ENCODE assay signal across 9 mouse cellular contexts in genomic region chr4:136841056-136841455, GRCm38 (mm10). TPM values are rescaled to one million over a fixed set of nuclear protein-coding genes. Genes with fewer than 3 reads are reported as not detected.
A peak's percentile ranks its signal among the peaks of the same experiment; 100 is the strongest.
DNase-seq lines count a peak whose midpoint lies in the region; ATAC-seq and TF ChIP-seq lines count a peak whose summit lies in the region.
"Had no signal": no experiment of that assay in that cellular context is flagged by ENCODE, and none has a peak within 500 bp of the region (broad histone marks: within the 10 kb centered on the region; RNA-seq: fewer than 3 reads in every experiment).

No protein-coding gene starts in this region.

- peak overlapping the region; percentile 72 for H3K27ac ChIP-seq in embryonic facial prominence, embryonic 10.5 days (replicated peaks)
- H3K27ac ChIP-seq in heart, embryonic 10.5 days, result no peak overlapping the region
- H3K27ac ChIP-seq in kidney, embryonic 15.5 days, result no peak overlapping the region
- H3K27ac ChIP-seq in limb, embryonic 14.5 days (replicated peaks; ENCODE audit: low read depth, low read length), result no peak overlapping the region
- no peak overlapping the region for H3K27ac ChIP-seq in stomach, embryonic 16.5 days (ENCODE audit: low read length)
- H3K27ac ChIP-seq: embryonic facial prominence, embryonic 15.5 days had no signal

- peaks cover 45% of the 10 kb centered on the region for H3K27me3 ChIP-seq in embryonic facial prominence, embryonic 10.5 days (replicated peaks; ENCODE audit: low read depth, poor library complexity, severe bottlenecking)
- H3K27me3 ChIP-seq in heart, embryonic 10.5 days (ENCODE audit: insufficient read depth, poor library complexity, severe bottlenecking), result peaks cover 85% of the 10 kb centered on the region
- H3K27me3 ChIP-seq in kidney, embryonic 15.5 days, result peaks cover 36% of the 10 kb centered on the region
- H3K27me3 ChIP-seq in limb, embryonic 14.5 days (ENCODE audit: control insufficient read depth, insufficient read depth, low read length), result peaks cover 6% of the 10 kb centered on the region; the same call in 1 of the 2 replicates
- H3K27me3 ChIP-seq in stomach, embryonic 16.5 days (ENCODE audit: control insufficient read depth, insufficient read depth, low read length), result no peaks in the 10 kb centered on the region

- no peak overlapping the region for H3K4me2 ChIP-seq in kidney, embryonic 15.5 days
- no peak overlapping the region for H3K4me2 ChIP-seq in limb, embryonic 14.5 days (replicated peaks; ENCODE audit: low read depth, low read length, severe bottlenecking)
- H3K4me2 ChIP-seq in stomach, embryonic 16.5 days (ENCODE audit: low read depth, low read length), result no peak overlapping the region
- H3K4me2 ChIP-seq: embryonic facial prominence, embryonic 15.5 days had no signal

- no peaks in the 10 kb centered on the region for H3K36me3 ChIP-seq in embryonic facial prominence, embryonic 10.5 days (replicated peaks)
- H3K36me3 ChIP-seq in heart, embryonic 10.5 days, result no peaks in the 10 kb centered on the region
- no peaks in the 10 kb centered on the region for H3K36me3 ChIP-seq in kidney, embryonic 15.5 days
- no peaks in the 10 kb centered on the region for H3K36me3 ChIP-seq in limb, embryonic 14.5 days (ENCODE audit: control insufficient read depth, insufficient read depth, low read length)
- H3K36me3 ChIP-seq in stomach, embryonic 16.5 days (ENCODE audit: control insufficient read depth, insufficient read depth, low read length), result no peaks in the 10 kb centered on the region
- H3K36me3 ChIP-seq: embryonic facial prominence, embryonic 15.5 days had no signal

- 7% methylated on average over 5 of the region's 5 CpGs for WGBS in embryonic facial prominence, embryonic 10.5 days
- WGBS in heart, embryonic 10.5 days, result 5% methylated on average over 5 of the region's 5 CpGs
- WGBS in kidney, embryonic 15.5 days, result 18% methylated on average over 5 of the region's 5 CpGs
- WGBS in limb, embryonic 14.5 days, result 14% methylated on average over 5 of the region's 5 CpGs
- 11% methylated on average over 5 of the region's 5 CpGs for WGBS in stomach, embryonic 16.5 days

- TF ChIP-seq POLR2A in limb, embryonic 14.5 days (IDR thresholded peaks at IDR 0.05; ENCODE audit: borderline replicate concordance, extremely low read depth, insufficient read depth, insufficient read length), result no peak

- H3K9ac ChIP-seq in kidney, embryonic 15.5 days, result no peak overlapping the region
- H3K9ac ChIP-seq in limb, embryonic 14.5 days (ENCODE audit: low read depth, low read length, severe bottlenecking), result no peak overlapping the region
- H3K9ac ChIP-seq in stomach, embryonic 16.5 days (ENCODE audit: low read length), result no peak overlapping the region
- H3K9ac ChIP-seq: embryonic facial prominence, embryonic 15.5 days had no signal

- peak; percentile 59 to 67 for DNase-seq in B cell, adult 2 months
- peak; percentile 78 for DNase-seq in adrenal gland, postnatal 25 days
- peak; percentile 87 for DNase-seq in embryonic facial prominence, embryonic 10.5 days (ENCODE audit: low spot score)
- peak; percentile 87 for DNase-seq in heart, embryonic 10.5 days (ENCODE audit: low spot score)
- peak; percentile 85 for DNase-seq in limb, embryonic 14.5 days (ENCODE audit: low spot score)
- peak; percentile 88 for DNase-seq in naive thymus-derived CD4-positive, alpha-beta T cell, adult 2 months (ENCODE audit: low read depth)

- ATAC-seq in kidney, embryonic 15.5 days (replicated peaks; ENCODE audit: low FRiP score), result peak; percentile 67; the same call in 1 of the 2 replicates
- peak; percentile 66; the same call in 1 of the 2 replicates for ATAC-seq in limb, embryonic 14.5 days (ENCODE audit: low FRiP score, low read depth)
- peak; percentile 23; the same call in 1 of the 2 replicates for ATAC-seq in stomach, embryonic 16.5 days (ENCODE audit: insufficient read depth, low FRiP score)

- peaks cover 44% of the 10 kb centered on the region for H3K4me1 ChIP-seq in embryonic facial prominence, embryonic 10.5 days
- H3K4me1 ChIP-seq in heart, embryonic 10.5 days, result peaks cover 27% of the 10 kb centered on the region
- peaks cover 24% of the 10 kb centered on the region for H3K4me1 ChIP-seq in kidney, embryonic 15.5 days
- peaks cover 9% of the 10 kb centered on the region; the same call in 1 of the 2 replicates for H3K4me1 ChIP-seq in limb, embryonic 14.5 days (ENCODE audit: control insufficient read depth, insufficient read depth, low read length)
- H3K4me1 ChIP-seq in stomach, embryonic 16.5 days (ENCODE audit: control insufficient read depth, insufficient read depth, low read length), result peaks cover 24% of the 10 kb centered on the region

- H3K9me3 ChIP-seq in embryonic facial prominence, embryonic 10.5 days, result no peaks in the 10 kb centered on the region
- H3K9me3 ChIP-seq in heart, embryonic 10.5 days, result no peaks in the 10 kb centered on the region
- H3K9me3 ChIP-seq in kidney, embryonic 15.5 days (replicated peaks), result no peaks in the 10 kb centered on the region
- no peaks in the 10 kb centered on the region for H3K9me3 ChIP-seq in limb, embryonic 14.5 days (ENCODE audit: control insufficient read depth, low read length)
- H3K9me3 ChIP-seq in stomach, embryonic 16.5 days (replicated peaks; ENCODE audit: control insufficient read depth, low read length), result no peaks in the 10 kb centered on the region
- H3K9me3 ChIP-seq: embryonic facial prominence, embryonic 15.5 days had no signal

- H3K4me3 ChIP-seq in embryonic facial prominence, embryonic 10.5 days, result no peak overlapping the region
- H3K4me3 ChIP-seq in heart, embryonic 10.5 days, result no peak overlapping the region
- no peak overlapping the region for H3K4me3 ChIP-seq in kidney, embryonic 15.5 days (replicated peaks)
- H3K4me3 ChIP-seq in limb, embryonic 14.5 days (replicated peaks; ENCODE audit: low read length), result no peak overlapping the region
- H3K4me3 ChIP-seq in stomach, embryonic 16.5 days (replicated peaks; ENCODE audit: low read length), result no peak overlapping the region
- H3K4me3 ChIP-seq: embryonic facial prominence, embryonic 15.5 days had no signal

RNA-seq across cellular contexts. Expression of gene Ephb2, which starts 5.3 kb away (rescaled TPM):
- total RNA-seq in adrenal gland, postnatal 25 days (2021), result 15.1 and 17.8 TPM in 2 replicates
- polyA plus RNA-seq in embryonic facial prominence, embryonic 10.5 days (2016; fragmentation: Nextera tagmentation; extraction: Ambion mirVana), result 10.7 and 12.4 TPM in 2 replicates
- polyA plus RNA-seq in heart, embryonic 10.5 days (2016; fragmentation: Nextera tagmentation; extraction: Ambion mirVana), result 2.6 and 4.2 TPM in 2 replicates
- 7.1 and 8.7 TPM in 2 replicates for polyA plus RNA-seq in kidney, embryonic 15.5 days (2015; fragmentation: Nextera tagmentation; extraction: Ambion mirVana)
- polyA plus RNA-seq in limb, embryonic 14.5 days (2012; rRNA removed), result 45.2 and 70.7 TPM in 2 replicates
- 17.9 and 19.4 TPM in 2 replicates for polyA plus RNA-seq in limb, embryonic 14.5 days (2014; fragmentation: Nextera tagmentation; extraction: Ambion mirVana)
- 3.3 and 3.8 TPM in 2 replicates for polyA plus RNA-seq in stomach, embryonic 16.5 days (2015; fragmentation: Nextera tagmentation; extraction: Ambion mirVana)

RNA-seq across cellular contexts. Expression of gene C1qb, which starts 44.9 kb away (rescaled TPM):
- total RNA-seq in adrenal gland, postnatal 25 days (2021), result 24.4 and 28.3 TPM in 2 replicates
- 17.0 and 20.1 TPM in 2 replicates for polyA plus RNA-seq in embryonic facial prominence, embryonic 10.5 days (2016; fragmentation: Nextera tagmentation; extraction: Ambion mirVana)
- polyA plus RNA-seq in heart, embryonic 10.5 days (2016; fragmentation: Nextera tagmentation; extraction: Ambion mirVana), result 4.5 and 13.4 TPM in 2 replicates
- polyA plus RNA-seq in kidney, embryonic 15.5 days (2015; fragmentation: Nextera tagmentation; extraction: Ambion mirVana), result 42.7 and 48.4 TPM in 2 replicates
- polyA plus RNA-seq in limb, embryonic 14.5 days (2012; rRNA removed), result 56.2 and 66.4 TPM in 2 replicates
- polyA plus RNA-seq in limb, embryonic 14.5 days (2014; fragmentation: Nextera tagmentation; extraction: Ambion mirVana), result 81.2 and 81.8 TPM in 2 replicates
- 72.6 and 79.3 TPM in 2 replicates for polyA plus RNA-seq in stomach, embryonic 16.5 days (2015; fragmentation: Nextera tagmentation; extraction: Ambion mirVana)

RNA-seq across cellular contexts. Expression of gene C1qc, which starts 51.8 kb away (rescaled TPM):
- total RNA-seq in adrenal gland, postnatal 25 days (2021), result 18.2 and 22.5 TPM in 2 replicates
- 5.6 and 7.2 TPM in 2 replicates for polyA plus RNA-seq in embryonic facial prominence, embryonic 10.5 days (2016; fragmentation: Nextera tagmentation; extraction: Ambion mirVana)
- polyA plus RNA-seq in heart, embryonic 10.5 days (2016; fragmentation: Nextera tagmentation; extraction: Ambion mirVana), result 1.3 and 4.7 TPM in 2 replicates
- 20.2 and 21.3 TPM in 2 replicates for polyA plus RNA-seq in kidney, embryonic 15.5 days (2015; fragmentation: Nextera tagmentation; extraction: Ambion mirVana)
- polyA plus RNA-seq in limb, embryonic 14.5 days (2012; rRNA removed), result 36.7 and 44.6 TPM in 2 replicates
- 40.5 and 43.2 TPM in 2 replicates for polyA plus RNA-seq in limb, embryonic 14.5 days (2014; fragmentation: Nextera tagmentation; extraction: Ambion mirVana)
- polyA plus RNA-seq in stomach, embryonic 16.5 days (2015; fragmentation: Nextera tagmentation; extraction: Ambion mirVana), result 28.4 and 29.3 TPM in 2 replicates

RNA-seq across cellular contexts. Expression of gene C1qa, which starts 57.5 kb away (rescaled TPM):
- 21.3 and 28.7 TPM in 2 replicates for total RNA-seq in adrenal gland, postnatal 25 days (2021)
- polyA plus RNA-seq in embryonic facial prominence, embryonic 10.5 days (2016; fragmentation: Nextera tagmentation; extraction: Ambion mirVana), result 4.6 and 8.1 TPM in 2 replicates
- polyA plus RNA-seq in heart, embryonic 10.5 days (2016; fragmentation: Nextera tagmentation; extraction: Ambion mirVana), result 1.3 and 4.2 TPM in 2 replicates
- 19.9 and 24.3 TPM in 2 replicates for polyA plus RNA-seq in kidney, embryonic 15.5 days (2015; fragmentation: Nextera tagmentation; extraction: Ambion mirVana)
- polyA plus RNA-seq in limb, embryonic 14.5 days (2012; rRNA removed), result 27.9 and 34.9 TPM in 2 replicates
- polyA plus RNA-seq in limb, embryonic 14.5 days (2014; fragmentation: Nextera tagmentation; extraction: Ambion mirVana), result 40.1 and 46.2 TPM in 2 replicates
- 60.6 and 76.6 TPM in 2 replicates for polyA plus RNA-seq in stomach, embryonic 16.5 days (2015; fragmentation: Nextera tagmentation; extraction: Ambion mirVana)
